Mouse (Mus musculus) liver, adult 2 months (tissue): ENCODE results near the gene Rnf213.

Experiments
- CTCF ChIP-seq: fragments of 200-500 bp; IDR thresholded peaks from 2 replicates; pipeline ENCODE4 v1.5.1; 2011; ENCODE audit warnings: low read depth, low read length, control low read depth
- POLR2A ChIP-seq: fragments of 200-500 bp; IDR thresholded peaks from 2 replicates; pipeline ENCODE4 v1.6.1; 2011; ENCODE audit warnings: low read length, control low read depth; ENCODE audit not compliant: insufficient read depth; ENCODE audit errors: extremely low read depth

DNA sequence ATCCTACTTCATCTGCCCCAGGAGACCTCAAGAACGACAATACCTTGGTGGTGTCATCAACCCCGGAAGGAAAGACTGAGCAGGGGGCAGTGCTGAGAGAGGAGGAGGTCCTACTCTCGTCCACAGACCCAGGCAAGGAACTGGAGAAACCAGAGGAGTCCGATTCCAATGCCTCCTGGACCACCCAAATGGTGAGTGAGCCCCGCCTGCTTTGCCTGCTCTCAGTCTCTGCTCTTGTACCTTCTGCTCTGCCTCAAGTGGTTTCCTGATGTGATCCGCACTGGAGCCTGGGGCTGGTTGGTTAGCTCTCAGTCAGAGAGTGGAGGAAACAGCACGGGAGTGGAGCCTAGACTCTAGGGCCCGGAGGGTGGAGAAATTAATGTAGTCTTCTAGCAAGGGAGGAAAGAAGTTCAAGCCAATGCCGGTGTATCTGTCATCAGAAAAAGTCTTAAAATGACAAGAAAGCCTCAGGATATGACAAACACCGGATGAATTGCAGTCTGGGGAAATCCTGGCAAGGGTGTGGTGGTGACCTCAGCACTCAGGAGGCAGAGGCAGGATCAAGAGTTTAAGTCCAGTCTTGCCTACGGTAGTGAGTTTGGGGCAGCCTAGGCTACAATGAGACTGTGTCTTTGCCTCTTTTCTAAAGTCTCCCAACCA is 9.7 kb downstream of the Rnf213 start:
- TF ChIP-seq POLR2A (no peak), CTCF (no peak)
